Mouse (Mus musculus): Measurements from ENCODE around the gene Gsta3.

GRCm38 (mm10) chr1:21292590-21292989 lies 52.2 kb downstream of the Gsta3 start:
- no peak for TF ChIP-seq FLI1 (IDR thresholded peaks at IDR 0.05; ENCODE audit: low read length)
- no peak for TF ChIP-seq GATA1 (IDR thresholded peaks at IDR 0.05; ENCODE audit: borderline replicate concordance, low read length)
